Mouse (Mus musculus): ENCODE measurements around the gene Gm4297. TPM values are rescaled to one million over a fixed set of nuclear protein-coding genes. Genes with fewer than 3 reads are reported as not detected.

Gene Gm4297
- total RNA-seq (2023) = not detected in 2 replicates

DNA sequence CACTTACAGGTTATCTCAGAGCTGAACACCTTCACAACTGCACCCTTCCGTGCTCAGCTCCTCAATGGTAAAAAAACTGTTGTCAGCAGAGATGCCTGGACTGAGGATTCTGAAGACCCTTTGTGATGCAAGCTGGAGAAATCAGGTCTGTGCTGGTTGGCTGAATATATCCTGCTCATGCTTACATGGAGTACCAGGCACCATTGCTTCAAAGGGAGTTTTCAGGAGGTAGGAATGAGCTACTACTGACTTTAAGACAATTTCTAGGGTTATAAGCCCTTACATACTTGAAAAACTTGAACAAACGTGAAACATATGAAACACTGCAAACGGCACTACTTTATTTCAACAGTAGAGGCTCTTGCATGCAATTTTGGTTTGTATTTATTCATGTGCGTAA, at the start of gene Gm4297:
Gene Gm4297 (minus strand): TSS at position 101 of the 400 bp plus-strand sequence.

Other genes starting within 250 kb of the Gm4297 start
- not detected in 2 replicates for gene Gm5934, start 74.1 kb downstream of the Gm4297 start, total RNA-seq (2023)
- not detected in 2 replicates for gene Gm5935, start 200.3 kb upstream of the Gm4297 start, total RNA-seq (2023)

Data from neutrophil, adult 65 days (primary cell).